Mouse (Mus musculus) cerebellum, adult 9-10 months (tissue): Measurements from ENCODE around the gene Klk1b5.
A peak's percentile ranks its signal among the peaks of the same experiment; 100 is the strongest.
"Not testable (repeated sequence)": the region's sequence is repeated elsewhere in the genome, so short reads cannot be mapped to it uniquely, and the experiment has no call there.

Experiments
- DNase-seq: peaks from one replicate; pipeline ENCODE4 v3.0.0; 2022

Klk1b5 gene

GRCm38 (mm10) chr7:44215645-44216044 lies at the start of gene Klk1b5:
Gene Klk1b5 (plus strand): TSS chr7:44215945.
- DNase-seq = no peak

- DNase-seq = no peak
Measured at GRCm38 (mm10) chr7:44179299-44180045, 36.3 kb upstream of the Klk1b5 start.

- DNase-seq = not testable (repeated sequence)
Measured at GRCm38 (mm10) chr7:44186516-44186915, 29.2 kb upstream of the Klk1b5 start.

GRCm38 (mm10) chr7:44187936-44188335 lies 27.8 kb upstream of the Klk1b5 start, which contains the start of gene Klk1b24:
Gene Klk1b24 (plus strand): TSS chr7:44188236.
- DNase-seq = not testable (repeated sequence)

GRCm38 (mm10) chr7:44193466-44193865 lies 22.3 kb upstream of the Klk1b5 start:
- DNase-seq = not testable (repeated sequence)

- no peak for DNase-seq
Measured at GRCm38 (mm10) chr7:44197891-44198290, 17.9 kb upstream of the Klk1b5 start, which contains the start of gene Klk1b3. Gene Klk1b3 (plus strand): TSS chr7:44198191.

GRCm38 (mm10) chr7:44207135-44207534 lies 8.6 kb upstream of the Klk1b5 start, which contains the start of gene Klk1b4:
Gene Klk1b4 (plus strand): TSS chr7:44207435.
- not testable (repeated sequence) for DNase-seq

GRCm38 (mm10) chr7:44208307-44208706 lies 7.4 kb upstream of the Klk1b5 start:
- no peak for DNase-seq

- DNase-seq = not testable (repeated sequence)
Measured at GRCm38 (mm10) chr7:44221601-44222000, 5.9 kb downstream of the Klk1b5 start.

GRCm38 (mm10) chr7:44222335-44222734 lies 6.6 kb downstream of the Klk1b5 start:
- DNase-seq = not testable (repeated sequence)

- DNase-seq = no peak
Measured at GRCm38 (mm10) chr7:44225076-44225475, 9.3 kb downstream of the Klk1b5 start, which contains the start of gene Klk1. Gene Klk1 (plus strand): TSS chr7:44225360.

- no peak for DNase-seq
Measured at GRCm38 (mm10) chr7:44235909-44236308, 20.2 kb downstream of the Klk1b5 start, which contains the start of gene Gm36864. Gene Gm36864 (plus strand): TSS chr7:44236177.

- DNase-seq = no peak
Measured at GRCm38 (mm10) chr7:44239913-44240312, 24.2 kb downstream of the Klk1b5 start.

- no peak for DNase-seq
Measured at GRCm38 (mm10) chr7:44240712-44241111, 25.0 kb downstream of the Klk1b5 start.

- no peak for DNase-seq
Measured at GRCm38 (mm10) chr7:44241163-44241562, 25.4 kb downstream of the Klk1b5 start.

- DNase-seq = no peak
Measured at GRCm38 (mm10) chr7:44244080-44244479, 28.3 kb downstream of the Klk1b5 start.

GRCm38 (mm10) chr7:44246055-44246983 lies 30.6 kb downstream of the Klk1b5 start, which contains the start of the genes 1700028J19Rik and 2410002F23Rik:
Gene 1700028J19Rik (minus strand): TSS chr7:44246695.
Gene 2410002F23Rik (plus strand): TSS chr7:44246722.
- peak; percentile 94 for DNase-seq

GRCm38 (mm10) chr7:44246984-44247470 lies 31.3 kb downstream of the Klk1b5 start:
- peak; percentile 80 for DNase-seq

GRCm38 (mm10) chr7:44247971-44248370 lies 32.2 kb downstream of the Klk1b5 start:
- DNase-seq = no peak

GRCm38 (mm10) chr7:44249248-44249647 lies 33.5 kb downstream of the Klk1b5 start:
- DNase-seq = no peak

GRCm38 (mm10) chr7:44250732-44251275 lies 35.1 kb downstream of the Klk1b5 start:
- not testable (repeated sequence) for DNase-seq

- DNase-seq = no peak
Measured at GRCm38 (mm10) chr7:44253023-44253616, 37.4 kb downstream of the Klk1b5 start.
